Mouse (Mus musculus) kidney, postnatal 36 days (tissue): Measurements from ENCODE around the gene Eps8l3.
A peak's percentile ranks its signal among the peaks of the same experiment; 100 is the strongest.

Source experiments
- DNase-seq, 2 experiments: peaks; one replicate each; pipeline ENCODE4 v3.0.0; 2021 to 2022; ENCODE audit warnings: mixed read lengths in 2 of 2

Eps8l3 gene

DNA sequence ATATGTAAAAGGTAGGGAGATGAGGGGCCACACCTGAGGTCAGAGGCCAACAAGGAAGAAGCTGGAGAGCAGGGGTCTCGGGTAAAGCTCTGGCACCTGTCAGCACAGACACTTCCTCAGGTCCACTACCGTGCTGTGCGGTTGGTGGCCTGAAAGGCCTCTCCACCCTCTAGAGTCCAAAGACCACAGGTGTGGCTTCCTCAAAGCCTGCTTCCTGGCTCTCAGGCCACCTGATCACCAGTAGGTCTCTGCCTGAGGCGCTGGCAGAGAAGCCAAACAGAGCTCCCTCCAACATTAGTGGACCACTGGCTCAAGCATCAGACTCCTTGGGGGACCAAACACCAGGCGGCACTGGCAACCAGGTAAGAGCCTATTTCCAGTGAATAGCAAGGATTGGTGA lies at the start of gene Eps8l3:
Eps8l3 (plus strand) TSS at position 225 of the 400 bp plus-strand sequence.
- peak in 1 of 2 experiments; percentile 21 for DNase-seq

DNA sequence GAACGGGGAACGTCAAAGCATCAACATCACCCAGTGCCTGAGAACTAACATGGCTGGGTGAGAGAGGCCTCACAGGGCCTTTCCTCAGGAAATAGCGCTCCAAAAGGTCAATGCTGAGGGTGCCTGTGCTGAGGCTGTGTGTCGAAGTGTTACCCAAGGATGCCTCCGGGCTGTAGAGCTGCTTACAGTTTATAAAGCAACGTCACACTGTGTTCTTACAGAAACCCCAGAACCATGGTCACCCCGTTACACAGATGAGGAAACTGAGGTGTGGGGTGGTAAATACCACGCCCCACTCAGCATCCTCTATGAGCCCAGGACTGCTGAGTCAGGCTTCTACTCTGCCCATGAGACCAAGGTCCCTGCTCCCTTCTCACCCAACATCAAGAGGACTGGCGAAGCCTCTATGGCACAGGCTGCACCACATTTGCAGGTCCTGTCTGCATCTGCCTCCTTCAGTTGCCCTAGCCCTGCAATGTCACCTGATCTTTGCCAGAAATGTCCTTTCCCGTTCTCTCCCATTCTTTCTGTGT lies 49.1 kb upstream of the Eps8l3 start:
- DNase-seq, result no peak

DNA sequence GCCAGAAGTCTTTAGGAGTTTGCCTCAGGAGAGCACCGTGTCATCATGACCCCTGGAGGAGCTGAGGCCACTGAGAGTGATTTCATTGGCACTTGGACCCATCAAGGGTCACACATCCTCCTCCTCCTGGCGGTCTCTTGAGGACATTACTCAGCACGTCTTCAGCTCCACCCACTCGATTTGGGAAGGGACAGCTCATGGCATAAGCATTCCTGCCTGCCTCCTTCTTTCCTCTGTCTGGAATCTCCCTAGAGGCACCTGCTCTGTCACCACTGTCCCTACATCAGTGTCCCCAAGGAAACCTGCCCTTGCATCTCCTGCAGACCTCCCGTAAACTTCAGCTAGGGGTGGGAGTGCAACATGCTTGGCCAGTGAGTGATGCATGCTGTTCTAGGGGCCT lies 48.5 kb upstream of the Eps8l3 start:
- no peak for DNase-seq

DNA sequence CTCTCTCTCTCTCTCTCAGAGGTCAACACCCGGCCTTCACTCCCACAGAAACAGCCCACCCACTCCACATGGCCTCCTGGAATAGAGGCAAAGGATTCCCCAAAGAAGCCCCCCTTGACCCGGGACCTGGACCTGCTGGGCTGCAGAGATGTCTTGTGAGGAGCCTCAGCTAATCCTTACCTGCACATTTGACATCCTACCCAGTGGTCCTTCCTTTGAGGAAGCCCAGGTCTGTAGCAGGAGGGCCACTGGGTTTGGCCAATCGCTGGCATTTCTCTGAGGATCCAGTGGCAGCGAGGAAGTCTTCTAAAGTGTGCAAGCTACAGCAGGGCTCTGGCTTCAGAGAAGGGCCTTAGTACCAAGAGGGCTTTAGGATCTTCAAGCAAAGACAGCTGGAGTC lies 48.0 kb upstream of the Eps8l3 start:
- no peak for DNase-seq

DNA sequence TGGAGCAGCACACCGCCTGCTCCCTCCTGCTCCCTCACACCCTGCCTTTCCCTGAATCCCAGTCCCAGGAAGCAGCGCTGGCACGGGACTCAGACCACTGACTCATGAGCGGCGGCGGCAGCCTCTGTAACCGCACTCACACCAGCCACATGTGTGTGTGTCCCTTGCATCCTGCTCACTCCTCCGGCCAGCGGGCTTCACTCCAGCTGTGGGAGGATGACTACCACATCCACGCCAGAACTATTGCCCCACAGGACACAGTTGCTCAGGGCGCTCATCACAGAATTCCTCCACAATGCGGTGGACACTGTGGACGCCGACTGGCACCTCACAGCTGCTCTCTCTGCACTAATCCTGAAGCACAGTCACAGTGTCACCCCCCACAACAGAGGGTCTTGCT lies 47.4 kb upstream of the Eps8l3 start:
- no peak for DNase-seq

DNA sequence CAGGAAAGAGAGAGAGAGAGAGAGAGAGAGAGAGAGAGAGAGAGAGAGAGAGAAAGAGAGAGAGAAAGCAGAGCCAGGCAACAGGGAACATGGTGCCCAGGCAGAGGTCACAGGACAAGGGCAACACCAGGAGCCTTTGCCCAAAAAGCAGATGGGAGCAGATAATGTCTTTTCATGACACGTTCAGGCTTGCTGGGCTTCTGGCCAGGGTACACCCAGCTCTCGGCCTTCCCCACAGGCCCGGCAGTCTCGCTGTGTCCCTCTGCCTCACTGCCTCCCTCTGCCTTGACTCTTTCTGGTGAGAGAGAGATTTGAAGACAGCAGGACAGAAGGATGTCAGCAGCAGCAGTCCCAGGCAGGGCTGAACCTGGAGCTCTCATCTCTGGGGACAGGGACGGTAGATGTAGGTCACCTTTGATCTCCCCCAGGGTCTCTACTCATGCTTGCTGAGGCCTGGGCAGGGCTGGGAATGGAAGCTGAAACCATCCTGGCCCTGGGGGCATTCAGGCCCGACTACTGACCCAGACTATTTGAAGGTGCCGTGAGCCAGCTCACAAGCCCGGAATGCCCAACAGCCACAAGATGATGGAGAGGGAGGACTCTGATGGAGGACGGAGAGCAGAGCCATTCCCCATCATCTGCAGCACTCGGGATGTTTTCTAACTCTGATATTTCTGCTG lies 45.0 kb upstream of the Eps8l3 start:
- DNase-seq, result no peak

DNA sequence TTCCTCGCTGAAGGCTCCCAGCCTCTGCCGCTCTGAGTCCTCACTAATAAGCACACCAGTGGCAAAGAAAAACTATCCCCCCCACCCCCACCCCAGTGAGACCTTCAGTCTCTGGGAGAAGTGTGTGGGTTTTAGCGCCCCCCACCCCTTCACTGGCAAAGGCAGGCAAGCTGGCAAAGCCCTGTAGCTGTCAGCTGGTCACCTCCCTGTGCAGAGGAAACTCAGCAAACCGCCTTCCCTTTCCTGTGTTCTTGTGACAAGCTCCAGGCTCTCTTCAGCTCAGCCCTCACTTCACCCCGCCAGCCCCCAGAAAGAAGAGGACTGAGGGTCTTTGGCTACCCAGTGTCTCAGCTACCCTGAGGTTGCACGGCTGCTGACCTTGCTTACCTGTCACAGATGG lies 44.4 kb upstream of the Eps8l3 start:
- DNase-seq, result no peak

DNA sequence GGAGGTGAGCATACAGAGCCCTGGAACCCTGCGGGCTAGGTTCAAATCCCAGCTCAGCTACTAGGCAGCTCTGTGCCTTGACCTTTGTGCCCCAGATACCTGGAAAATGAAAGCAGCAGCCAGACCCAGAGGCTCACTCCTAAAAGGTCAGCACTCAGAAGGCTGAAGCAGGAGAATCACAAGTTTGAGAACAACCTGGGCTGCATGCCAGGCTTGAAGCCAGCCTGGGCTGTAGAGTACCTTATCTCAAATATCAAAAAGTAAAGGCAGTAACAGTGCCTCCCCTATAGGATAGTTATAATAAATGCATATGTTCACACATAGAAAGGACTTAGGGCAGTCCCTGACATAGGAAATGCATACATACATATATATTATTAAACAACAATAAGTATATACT lies 43.7 kb upstream of the Eps8l3 start:
- DNase-seq, result no peak

DNA sequence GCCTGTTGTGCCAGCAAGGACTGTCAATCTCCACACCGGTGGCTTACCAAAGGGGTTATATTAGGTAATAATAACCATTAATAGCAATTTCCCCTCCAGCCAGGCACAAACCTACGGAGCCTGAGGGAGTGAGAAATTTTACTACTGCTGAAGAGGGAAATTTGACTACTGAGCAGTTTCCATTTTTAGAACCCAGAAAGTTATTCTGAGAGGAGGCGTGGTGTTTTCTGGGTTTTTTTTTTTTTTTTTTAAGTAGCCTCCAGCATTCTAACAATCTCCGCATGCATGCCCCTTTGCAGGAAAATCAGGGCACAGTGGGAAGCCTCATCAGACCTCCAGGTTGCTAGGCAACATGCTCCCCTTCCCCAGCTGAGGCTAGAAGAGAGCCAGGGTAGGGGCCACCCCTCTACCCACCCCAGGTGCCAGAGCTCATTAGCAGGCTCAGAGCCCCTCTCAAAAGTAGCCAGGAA lies 43.1 kb upstream of the Eps8l3 start:
- DNase-seq, result no peak

DNA sequence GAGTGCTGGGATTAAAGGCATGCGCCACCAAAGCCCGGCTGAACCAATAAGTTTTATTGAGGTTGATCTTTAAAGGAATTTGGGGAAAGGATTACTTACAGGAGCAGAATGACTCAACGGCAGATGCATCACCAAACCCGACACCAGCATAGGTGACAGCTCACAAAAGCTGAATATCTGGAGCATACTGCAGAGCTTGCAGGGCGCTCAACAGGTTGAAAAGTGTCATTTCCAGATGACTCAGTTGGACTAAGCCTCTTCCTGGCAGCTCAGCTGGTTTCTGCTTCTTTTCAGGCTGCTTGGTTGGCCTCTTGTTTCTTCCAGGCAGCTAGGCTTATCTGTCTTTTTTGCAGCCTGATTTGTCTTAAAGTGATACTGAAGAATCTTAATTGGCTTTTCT lies 41.7 kb upstream of the Eps8l3 start:
- no peak for DNase-seq

DNA sequence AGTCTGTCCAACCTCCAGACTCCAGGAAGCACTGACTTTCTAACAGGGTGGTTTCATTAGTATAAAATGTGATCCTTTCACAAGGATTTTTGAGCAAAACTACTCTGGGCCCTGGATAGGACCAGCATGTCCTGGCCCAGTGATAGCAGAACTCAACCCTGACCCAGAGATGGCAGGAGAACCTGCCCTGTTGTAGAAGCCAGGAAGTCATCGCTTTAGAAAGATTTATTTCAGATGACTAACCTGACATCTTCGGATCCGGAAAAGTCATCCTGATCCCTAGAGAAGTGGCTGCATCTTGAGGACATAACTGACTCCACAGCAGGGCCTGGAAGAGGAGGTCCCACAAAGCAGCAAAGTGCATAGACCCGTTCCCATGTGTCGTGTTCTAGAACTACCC lies 37.2 kb upstream of the Eps8l3 start:
- no peak for DNase-seq

DNA sequence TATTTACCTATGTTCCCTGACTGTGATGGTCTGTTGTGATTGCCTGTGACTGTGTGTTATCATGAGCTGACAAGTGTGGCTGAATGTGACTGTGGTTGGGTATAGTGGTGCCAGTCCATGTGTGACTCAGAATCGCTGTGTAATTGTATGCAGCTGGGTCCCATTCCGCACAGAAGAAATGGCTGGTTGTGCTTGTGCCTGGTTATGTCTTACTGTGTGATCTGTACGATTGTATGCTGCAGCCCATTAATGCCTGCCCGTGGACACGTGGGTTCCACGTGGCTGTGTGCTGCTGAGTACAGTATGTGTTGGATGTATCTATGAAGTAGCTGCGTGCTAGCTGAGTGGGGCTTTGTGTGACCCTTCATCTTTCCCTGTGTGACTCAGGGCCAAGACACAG lies 36.2 kb upstream of the Eps8l3 start:
- no peak for DNase-seq

DNA sequence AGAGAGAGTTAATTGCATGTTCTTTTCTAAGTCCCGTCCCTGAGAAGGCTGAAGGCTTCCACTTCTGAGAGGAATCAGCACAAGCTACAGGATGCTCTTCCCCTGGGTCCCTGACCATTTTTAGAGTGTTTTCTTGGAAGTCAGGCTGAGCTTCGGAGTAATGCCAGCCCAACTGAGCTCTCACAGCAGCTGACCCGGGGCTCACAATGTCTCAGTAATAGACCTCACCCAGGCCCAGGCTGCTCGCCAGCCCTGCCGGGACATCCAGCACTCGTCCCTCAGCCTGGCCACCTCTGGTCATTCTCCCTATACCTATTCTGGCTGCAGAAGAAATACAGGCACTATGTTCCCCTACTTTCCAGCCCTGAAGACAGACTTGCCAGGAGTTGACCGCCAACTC lies 35.7 kb upstream of the Eps8l3 start:
- peak in 1 of 2 experiments; percentile 32 for DNase-seq

DNA sequence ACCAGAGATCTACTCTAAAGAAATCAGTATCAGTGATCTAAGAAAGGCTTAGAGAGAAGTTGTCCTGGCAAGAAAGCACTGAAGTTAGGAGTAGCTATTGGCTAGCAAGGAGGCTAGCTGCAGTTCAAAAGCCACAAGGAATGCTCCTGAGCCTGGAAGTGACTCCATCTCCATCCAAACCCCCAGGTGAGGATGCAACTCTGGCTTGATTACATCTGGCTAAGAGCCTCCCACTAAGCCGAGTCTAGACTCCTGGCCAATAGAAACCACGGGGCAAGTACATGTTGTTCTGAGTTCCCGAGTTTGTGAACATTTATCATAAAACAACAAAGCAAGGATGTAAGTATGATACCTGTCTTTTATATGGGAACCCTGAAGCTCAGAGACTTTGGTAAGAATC lies 33.6 kb upstream of the Eps8l3 start:
- DNase-seq, result no peak

DNA sequence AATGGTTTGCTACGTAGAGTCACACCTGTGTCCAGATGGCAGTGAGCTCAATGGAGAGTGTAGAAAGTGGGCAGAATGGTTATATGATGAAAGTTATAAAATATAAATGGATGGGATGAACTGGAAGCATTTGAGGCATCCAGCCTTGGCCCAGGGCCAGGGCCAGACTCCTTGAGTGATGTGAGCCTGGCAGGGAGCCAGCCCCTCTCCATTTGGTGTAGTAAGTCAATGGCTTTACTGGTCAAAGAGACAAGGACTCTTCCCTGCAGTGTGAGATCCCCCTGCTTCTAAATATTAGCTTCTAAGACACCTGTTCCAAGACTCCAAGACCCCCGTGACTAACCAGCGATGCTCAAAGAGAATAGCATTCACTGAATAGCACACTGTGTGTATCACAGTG lies 33.0 kb upstream of the Eps8l3 start:
- peak; percentile 70 to 82 for DNase-seq

DNA sequence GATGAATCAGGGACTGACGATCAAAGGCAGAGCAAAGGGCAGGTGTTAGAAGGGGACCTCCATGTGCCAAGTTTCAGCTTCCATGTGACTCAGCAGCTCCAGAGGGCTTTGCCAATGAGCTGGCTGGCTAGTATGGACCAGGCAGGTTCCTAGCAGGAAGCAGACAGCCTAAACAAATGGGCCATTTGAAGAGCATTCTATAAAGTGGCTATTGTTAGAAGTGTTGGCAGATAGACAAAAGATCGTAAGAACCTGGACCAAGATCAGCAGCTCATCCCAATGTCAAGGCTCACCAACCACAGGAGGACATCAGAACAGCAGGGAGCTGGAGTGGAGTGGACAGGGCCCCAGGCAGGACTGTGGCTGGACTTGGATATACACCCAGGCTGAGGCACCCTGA lies 32.5 kb upstream of the Eps8l3 start:
- no peak for DNase-seq

DNA sequence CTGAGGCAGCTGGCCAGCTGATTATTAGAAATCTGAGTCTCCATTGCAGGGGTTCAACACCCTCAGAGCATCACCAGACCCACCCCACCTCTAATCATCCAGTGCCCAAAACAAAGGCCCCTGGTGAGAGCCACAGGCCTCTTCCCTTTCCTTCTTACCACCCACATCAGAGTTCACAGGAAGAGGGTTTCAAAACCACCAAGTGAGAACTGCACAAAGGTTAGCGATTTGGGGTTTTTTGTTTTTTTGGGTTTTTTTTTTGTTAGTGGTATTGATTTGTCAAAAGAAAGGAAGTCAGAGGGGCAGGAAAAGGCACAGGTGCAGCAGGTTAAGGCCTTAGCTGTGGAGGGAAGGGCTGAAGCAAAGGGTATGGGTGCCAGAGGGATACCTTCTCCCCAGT lies 30.9 kb upstream of the Eps8l3 start:
- DNase-seq, result no peak

DNA sequence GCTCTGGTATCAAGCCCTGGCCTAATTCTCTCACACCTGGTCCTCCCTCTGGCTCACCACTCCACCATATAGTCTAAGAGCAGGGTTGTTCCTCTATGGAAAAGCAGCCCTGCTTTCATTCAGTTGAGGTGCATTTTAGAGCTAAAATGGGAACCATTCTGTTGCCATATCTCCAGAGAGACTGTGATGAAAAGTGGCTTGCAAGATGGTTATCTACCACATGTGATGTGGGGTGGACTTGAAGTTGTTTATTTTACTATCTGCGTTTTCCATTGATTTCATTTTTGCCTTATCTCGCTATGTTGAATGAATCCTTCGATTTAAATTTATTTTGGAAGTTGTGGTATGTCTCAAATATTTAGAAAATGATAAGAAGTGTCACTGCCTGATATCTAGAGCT lies 30.2 kb upstream of the Eps8l3 start:
- no peak for DNase-seq

DNA sequence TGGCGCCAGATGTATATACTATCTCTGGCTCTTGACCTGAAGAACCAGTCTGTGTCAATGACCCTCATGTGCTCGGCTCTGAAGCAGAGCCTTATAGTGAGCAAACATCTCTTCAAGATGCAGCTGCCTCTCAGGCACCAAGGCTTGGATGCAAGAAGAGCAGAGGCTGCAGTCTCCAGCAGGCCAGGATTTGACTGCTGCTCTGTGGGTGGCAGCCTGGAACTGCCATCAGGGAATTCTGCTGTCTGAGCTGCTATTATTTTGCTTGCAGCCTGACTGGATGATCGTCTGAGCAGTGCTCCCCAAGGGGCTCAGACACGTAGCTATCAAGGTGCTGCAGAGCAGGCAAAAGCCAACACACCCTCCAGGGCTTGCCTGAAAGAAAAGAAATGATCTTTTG lies 28.9 kb upstream of the Eps8l3 start:
- no peak for DNase-seq

DNA sequence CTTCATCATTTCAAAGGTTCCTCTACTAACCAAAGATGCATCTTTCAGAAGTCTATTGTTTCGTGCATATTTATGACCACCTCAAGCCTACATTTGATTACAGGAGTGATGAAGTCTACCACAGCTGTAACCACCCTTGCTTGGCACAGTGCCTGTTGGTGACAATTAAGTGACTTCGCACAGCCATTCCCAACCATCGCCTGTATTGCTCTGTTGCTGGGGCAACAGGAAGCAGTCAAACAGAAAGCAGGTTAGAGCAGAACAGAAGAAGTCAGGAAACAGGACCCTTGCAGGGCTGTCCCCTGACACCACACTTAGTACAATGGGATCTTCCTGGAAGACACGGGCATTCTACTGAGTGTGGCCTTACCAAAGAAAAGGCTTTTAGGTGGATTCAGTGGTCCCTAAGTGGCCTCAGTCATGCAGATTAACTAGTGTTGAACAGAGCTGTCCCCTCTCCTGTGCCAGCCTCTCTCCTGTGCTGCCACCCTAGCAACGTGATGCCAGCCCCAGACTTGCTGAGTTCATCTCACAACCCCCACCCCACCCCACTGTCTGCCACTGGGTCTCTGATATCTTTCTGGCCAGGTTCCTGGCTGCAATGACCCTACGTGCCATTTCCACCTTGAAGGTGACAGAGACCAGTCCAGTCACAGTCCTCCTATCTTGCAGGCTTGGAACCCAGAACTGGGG lies 27.9 kb upstream of the Eps8l3 start:
- no peak for DNase-seq

DNA sequence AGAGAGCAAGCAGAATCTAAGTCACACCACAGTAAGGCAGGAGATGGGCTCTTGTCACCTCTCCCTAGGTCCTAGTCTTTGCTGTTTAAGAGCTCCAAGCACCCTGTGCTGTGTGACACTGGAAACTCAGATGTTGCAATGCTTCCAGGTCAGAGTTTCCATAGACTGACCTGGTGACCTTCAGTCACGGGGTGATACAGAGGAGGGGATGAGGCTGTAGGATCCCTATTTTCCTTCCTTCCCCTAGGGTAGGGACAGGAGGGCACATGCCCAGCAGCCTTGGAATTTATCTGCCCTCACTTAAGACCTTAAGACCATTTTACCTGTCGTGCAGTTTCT lies 27.4 kb upstream of the Eps8l3 start:
- no peak for DNase-seq

DNA sequence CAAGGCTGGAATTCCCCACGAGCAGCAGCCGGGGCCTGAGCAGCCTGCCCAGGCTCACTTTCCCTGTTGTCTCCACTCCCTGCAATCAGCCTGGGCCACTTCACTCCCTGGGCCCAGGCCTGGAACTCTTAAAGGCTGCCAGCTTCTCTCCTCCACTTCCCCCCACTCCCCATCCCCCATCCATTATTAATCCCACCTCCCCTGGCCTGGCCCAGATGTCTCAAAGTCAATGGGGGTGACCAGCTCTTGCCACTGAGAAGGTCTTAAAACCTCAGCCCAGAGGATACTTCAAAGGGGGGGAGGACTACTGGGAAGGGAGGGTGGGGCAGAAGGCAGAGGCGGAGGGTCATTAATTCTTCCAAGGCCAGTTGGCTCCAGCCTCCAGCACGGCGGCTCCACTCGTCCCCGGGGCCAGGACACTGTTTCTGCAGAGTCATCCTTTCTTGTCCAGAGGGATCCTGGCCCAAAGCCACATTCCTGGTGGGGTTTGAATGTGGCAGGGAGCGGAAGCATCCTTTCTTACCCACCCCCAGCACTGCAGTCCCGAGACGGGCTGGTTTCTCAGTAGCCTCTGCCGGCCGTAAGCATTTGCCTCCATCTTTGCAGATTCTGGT lies 26.5 kb upstream of the Eps8l3 start:
- peak; percentile 83 to 84 for DNase-seq

DNA sequence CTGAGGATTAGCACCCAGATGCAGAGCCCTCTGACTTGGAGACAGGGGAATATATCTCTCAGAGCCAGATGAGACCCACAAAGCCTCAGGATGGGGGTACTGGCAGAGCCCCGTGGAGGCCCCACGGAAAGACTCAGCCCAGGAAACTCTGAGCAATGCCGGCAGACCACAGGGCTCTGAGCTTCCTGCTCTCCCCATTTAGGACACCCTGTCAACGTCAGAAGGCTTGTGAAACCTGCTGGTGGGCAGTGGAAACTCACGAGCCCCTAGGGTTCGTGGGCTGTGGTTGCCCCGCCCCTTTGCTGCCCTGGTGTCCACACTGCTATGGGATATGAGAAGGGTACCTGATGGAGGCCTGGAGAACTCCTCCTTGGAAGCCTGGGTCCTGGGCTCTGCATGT lies 24.2 kb upstream of the Eps8l3 start:
- DNase-seq, result no peak
